Mouse (Mus musculus): Measurements from ENCODE around the gene Riox1. TPM values are rescaled to one million over a fixed set of nuclear protein-coding genes. Genes with fewer than 3 reads are reported as not detected.

Riox1 gene
- 22.3 and 22.8 TPM in 2 replicates for polyA plus RNA-seq (2016; fragmentation: Nextera tagmentation; extraction: Ambion mirVana)

GRCm38 (mm10) chr12:83950493-83950839, at the start of gene Riox1:
Riox1 (plus strand) TSS chr12:83950608.
- WGBS (ENCODE audit: insufficient replicate concordance): under 1% methylated on average over 37 of the region's 37 CpGs
- H3K4me1 ChIP-seq: peaks cover 68% of the 10 kb centered on the region
- peak within 1 kb of the TSS; percentile 87 for H3K4me3 ChIP-seq
- H3K27me3 ChIP-seq (replicated peaks): no peaks in the 10 kb centered on the region
- peak within 1 kb of the TSS; percentile 87 for H3K9ac ChIP-seq
- 0 out of 2 replicates have a peak, but pooled peaks cover 3% of the 10 kb centered on the region for H3K9me3 ChIP-seq (replicated peaks)
- peak within 1 kb of the TSS; percentile 99 for H3K4me2 ChIP-seq
- peaks cover 26% of the 10 kb centered on the region for H3K36me3 ChIP-seq
- peak; percentile 85 for ATAC-seq
- H3K27ac ChIP-seq: peak within 1 kb of the TSS; percentile 84

GRCm38 (mm10) chr12:83910451-83910850, 40.0 kb upstream of the Riox1 start:
- no peak overlapping the region for H3K4me2 ChIP-seq
- H3K9ac ChIP-seq: no peak overlapping the region

GRCm38 (mm10) chr12:83914202-83914740, 36.1 kb upstream of the Riox1 start:
- H3K27me3 ChIP-seq (replicated peaks): no peaks in the 10 kb centered on the region
- no peaks in the 10 kb centered on the region for H3K9me3 ChIP-seq (replicated peaks)
- no peak overlapping the region for H3K9ac ChIP-seq
- H3K4me3 ChIP-seq: no peak overlapping the region
- no peak overlapping the region for H3K27ac ChIP-seq
- H3K36me3 ChIP-seq: peaks cover 16% of the 10 kb centered on the region; the same call in 1 of the 2 replicates
- H3K4me1 ChIP-seq: peaks cover 35% of the 10 kb centered on the region
- 77% methylated on average over 4 of the region's 4 CpGs for WGBS (ENCODE audit: insufficient replicate concordance)
- H3K4me2 ChIP-seq: no peak overlapping the region
- ATAC-seq: no peak

More at GRCm38 (mm10) chr12:83910451-83910850, 40.0 kb upstream of the Riox1 start:
- no peaks in the 10 kb centered on the region for H3K9me3 ChIP-seq (replicated peaks)
- no peaks in the 10 kb centered on the region for H3K27me3 ChIP-seq (replicated peaks)
- H3K4me3 ChIP-seq: no peak overlapping the region
- peak overlapping the region; percentile 49; the same call in 1 of the 2 replicates for H3K27ac ChIP-seq
- H3K4me1 ChIP-seq: peaks cover 26% of the 10 kb centered on the region
- H3K36me3 ChIP-seq: 0 out of 2 replicates have a peak, but pooled peaks cover 14% of the 10 kb centered on the region
- ATAC-seq: no peak
- 71% methylated on average over 2 of the region's 2 CpGs for WGBS (ENCODE audit: insufficient replicate concordance)

GRCm38 (mm10) chr12:83914797-83915196, 35.6 kb upstream of the Riox1 start:
- no peak overlapping the region for H3K27ac ChIP-seq
- ATAC-seq: no peak

GRCm38 (mm10) chr12:83916884-83917283, 33.5 kb upstream of the Riox1 start:
- Histone ChIP-seq H3K4me2 (no peak overlapping the region), H3K4me1 (peaks cover 39% of the 10 kb centered on the region), H3K4me3 (no peak overlapping the region), H3K9me3 (replicated peaks) (no peaks in the 10 kb centered on the region), H3K9ac (no peak overlapping the region), H3K36me3 (peaks cover 16% of the 10 kb centered on the region; the same call in 1 of the 2 replicates), H3K27ac (no peak overlapping the region), H3K27me3 (replicated peaks) (no peaks in the 10 kb centered on the region)
- WGBS (ENCODE audit: insufficient replicate concordance): 70% methylated on average over 9 of the region's 9 CpGs
- no peak for ATAC-seq

More at GRCm38 (mm10) chr12:83914797-83915196, 35.6 kb upstream of the Riox1 start:
- no peaks in the 10 kb centered on the region for H3K9me3 ChIP-seq (replicated peaks)
- H3K4me3 ChIP-seq: no peak overlapping the region
- no peak overlapping the region for H3K4me2 ChIP-seq
- peaks cover 39% of the 10 kb centered on the region for H3K4me1 ChIP-seq
- no peak overlapping the region for H3K9ac ChIP-seq
- 50% methylated on average over 1 of the region's 1 CpGs for WGBS (ENCODE audit: insufficient replicate concordance)
- H3K27me3 ChIP-seq (replicated peaks): no peaks in the 10 kb centered on the region
- peaks cover 16% of the 10 kb centered on the region; the same call in 1 of the 2 replicates for H3K36me3 ChIP-seq

- WGBS (ENCODE audit: insufficient replicate concordance): 5% methylated on average over 31 of the region's 31 CpGs
- H3K9me3 ChIP-seq (replicated peaks): no peaks in the 10 kb centered on the region
- ATAC-seq: no peak
- H3K27me3 ChIP-seq (replicated peaks): no peaks in the 10 kb centered on the region
- peak overlapping the region; percentile 79 for H3K4me3 ChIP-seq
- H3K4me1 ChIP-seq: peaks cover 56% of the 10 kb centered on the region
- H3K9ac ChIP-seq: peak overlapping the region; percentile 90
- peaks cover 6% of the 10 kb centered on the region; the same call in 1 of the 2 replicates for H3K36me3 ChIP-seq
- H3K4me2 ChIP-seq: peak overlapping the region; percentile 97
- peak overlapping the region; percentile 86 for H3K27ac ChIP-seq
Measured at GRCm38 (mm10) chr12:83920721-83921441, 29.5 kb upstream of the Riox1 start.

GRCm38 (mm10) chr12:83921535-83922381, 28.6 kb upstream of the Riox1 start, which contains the start of gene Numb:
Numb (minus strand) TSS chr12:83921934.
- Histone ChIP-seq H3K27ac (peak within 1 kb of the TSS; percentile 86), H3K9ac (peak within 1 kb of the TSS; percentile 90), H3K4me1 (peaks cover 52% of the 10 kb centered on the region), H3K4me2 (peak within 1 kb of the TSS; percentile 97), H3K4me3 (peak within 1 kb of the TSS; percentile 79), H3K27me3 (replicated peaks) (no peaks in the 10 kb centered on the region), H3K9me3 (replicated peaks) (no peaks in the 10 kb centered on the region), H3K36me3 (peaks cover under 1% of the 10 kb centered on the region; the same call in 1 of the 2 replicates)
- ATAC-seq: peak; percentile 99
- under 1% methylated on average over 53 of the region's 63 CpGs for WGBS (ENCODE audit: insufficient replicate concordance)

- ATAC-seq: no peak
- peaks cover 56% of the 10 kb centered on the region for H3K4me1 ChIP-seq
- no peaks in the 10 kb centered on the region for H3K9me3 ChIP-seq (replicated peaks)
- peak overlapping the region; percentile 77 for H3K4me2 ChIP-seq
- H3K4me3 ChIP-seq: peak overlapping the region; percentile 79
- no peaks in the 10 kb centered on the region for H3K36me3 ChIP-seq
- peak overlapping the region; percentile 70 for H3K9ac ChIP-seq
- no peaks in the 10 kb centered on the region for H3K27me3 ChIP-seq (replicated peaks)
- WGBS (ENCODE audit: insufficient replicate concordance): 56% methylated on average over 8 of the region's 8 CpGs
- peak overlapping the region; percentile 70 for H3K27ac ChIP-seq
Measured at GRCm38 (mm10) chr12:83922724-83923485, 27.5 kb upstream of the Riox1 start.

- H3K27ac ChIP-seq: peak overlapping the region; percentile 30; the same call in 1 of the 2 replicates
- peak overlapping the region; percentile 77 for H3K4me2 ChIP-seq
Measured at GRCm38 (mm10) chr12:83923486-83923859, 26.9 kb upstream of the Riox1 start.

GRCm38 (mm10) chr12:83924332-83924731, 26.1 kb upstream of the Riox1 start:
- Histone ChIP-seq H3K27ac (no peak overlapping the region), H3K36me3 (no peaks in the 10 kb centered on the region), H3K9me3 (replicated peaks) (no peaks in the 10 kb centered on the region), H3K27me3 (replicated peaks) (no peaks in the 10 kb centered on the region), H3K4me3 (no peak overlapping the region), H3K4me2 (no peak overlapping the region), H3K4me1 (peaks cover 60% of the 10 kb centered on the region), H3K9ac (no peak overlapping the region)
- no peak for ATAC-seq
- 44% methylated on average over 3 of the region's 3 CpGs for WGBS (ENCODE audit: insufficient replicate concordance)

More at GRCm38 (mm10) chr12:83923486-83923859, 26.9 kb upstream of the Riox1 start:
- H3K4me3 ChIP-seq: no peak overlapping the region
- H3K9ac ChIP-seq: no peak overlapping the region; the same call in 1 of the 2 replicates
- H3K4me1 ChIP-seq: peaks cover 58% of the 10 kb centered on the region
- H3K9me3 ChIP-seq (replicated peaks): no peaks in the 10 kb centered on the region
- ATAC-seq: no peak
- no peaks in the 10 kb centered on the region for H3K36me3 ChIP-seq
- WGBS (ENCODE audit: insufficient replicate concordance): 60% methylated on average over 1 of the region's 1 CpGs
- H3K27me3 ChIP-seq (replicated peaks): no peaks in the 10 kb centered on the region

GRCm38 (mm10) chr12:83925160-83925703, 25.2 kb upstream of the Riox1 start:
- Histone ChIP-seq H3K4me2 (peak overlapping the region; percentile 7; the same call in 1 of the 2 replicates), H3K27ac (no peak overlapping the region), H3K36me3 (no peaks in the 10 kb centered on the region), H3K27me3 (replicated peaks) (no peaks in the 10 kb centered on the region), H3K4me1 (peaks cover 57% of the 10 kb centered on the region), H3K9me3 (replicated peaks) (no peaks in the 10 kb centered on the region), H3K4me3 (no peak overlapping the region), H3K9ac (no peak overlapping the region)
- 64% methylated on average over 7 of the region's 7 CpGs for whole genome bisulfite sequencing (ENCODE audit: insufficient replicate concordance)
- ATAC-seq: no peak
